10 mouse cellular contexts compared by ENCODE assay signal in genomic region chr5:111408470-111409105, GRCm38 (mm10). TPM values are rescaled to one million over a fixed set of nuclear protein-coding genes. Genes with fewer than 3 reads are reported as not detected.
DNase-seq lines count a peak whose midpoint lies in the region; ATAC-seq and TF ChIP-seq lines count a peak whose summit lies in the region.
"Had no signal": no experiment of that assay in that cellular context is flagged by ENCODE, and none has a peak within 500 bp of the region (broad histone marks: within the 10 kb centered on the region; RNA-seq: fewer than 3 reads in every experiment).

No protein-coding gene starts in this region.

- H3K36me3 ChIP-seq in intestine, embryonic 14.5 days (ENCODE audit: control insufficient read depth, insufficient read depth, low read length), result no peaks in the 10 kb centered on the region
- H3K36me3 ChIP-seq in intestine, postnatal 0 days (ENCODE audit: control insufficient read depth, insufficient read depth), result no peaks in the 10 kb centered on the region
- no peaks in the 10 kb centered on the region for H3K36me3 ChIP-seq in heart, embryonic 11.5 days (ENCODE audit: control insufficient read depth, insufficient read depth, low read length)
- H3K36me3 ChIP-seq in liver, embryonic 11.5 days (ENCODE audit: control insufficient read depth, insufficient read depth, low read length), result no peaks in the 10 kb centered on the region
- H3K36me3 ChIP-seq in neural tube, embryonic 15.5 days, result no peaks in the 10 kb centered on the region

- 0 out of 2 replicates have a peak overlapping the region, but pooled peaks have one; percentile 30 for H3K9ac ChIP-seq in intestine, embryonic 14.5 days (ENCODE audit: low read length)
- no peak overlapping the region for H3K9ac ChIP-seq in intestine, postnatal 0 days (ENCODE audit: low read depth, low read length)
- H3K9ac ChIP-seq in heart, embryonic 11.5 days (ENCODE audit: low read depth, low read length), result peak overlapping the region; percentile 56; the same call in 1 of the 2 replicates
- H3K9ac ChIP-seq in liver, embryonic 11.5 days (ENCODE audit: low read depth, low read length), result no peak overlapping the region
- H3K9ac ChIP-seq in neural tube, embryonic 15.5 days (replicated peaks), result no peak overlapping the region

- H3K4me2 ChIP-seq in intestine, embryonic 14.5 days (ENCODE audit: low read length), result peak overlapping the region; percentile 41
- H3K4me2 ChIP-seq in intestine, postnatal 0 days (replicated peaks; ENCODE audit: low read depth), result no peak overlapping the region
- peak overlapping the region; percentile 45 for H3K4me2 ChIP-seq in heart, embryonic 11.5 days
- 0 out of 2 replicates have a peak overlapping the region, but pooled peaks have one; percentile 6 for H3K4me2 ChIP-seq in liver, embryonic 11.5 days
- no peak overlapping the region for H3K4me2 ChIP-seq in neural tube, embryonic 15.5 days

- peaks cover 24% of the 10 kb centered on the region for H3K4me1 ChIP-seq in intestine, embryonic 14.5 days (replicated peaks; ENCODE audit: control insufficient read depth, insufficient read depth, low read length)
- no peaks in the 10 kb centered on the region for H3K4me1 ChIP-seq in intestine, postnatal 0 days (replicated peaks; ENCODE audit: control insufficient read depth, insufficient read depth, low read length)
- peaks cover 26% of the 10 kb centered on the region for H3K4me1 ChIP-seq in heart, embryonic 11.5 days (ENCODE audit: control insufficient read depth, insufficient read depth, low read length)
- no peaks in the 10 kb centered on the region for H3K4me1 ChIP-seq in liver, embryonic 11.5 days (replicated peaks; ENCODE audit: control insufficient read depth, insufficient read depth, low read length)
- peaks cover 17% of the 10 kb centered on the region for H3K4me1 ChIP-seq in neural tube, embryonic 15.5 days

- no peaks in the 10 kb centered on the region for H3K9me3 ChIP-seq in intestine, embryonic 14.5 days (ENCODE audit: control insufficient read depth, low read length)
- no peaks in the 10 kb centered on the region for H3K9me3 ChIP-seq in intestine, postnatal 0 days (ENCODE audit: control insufficient read depth)
- no peaks in the 10 kb centered on the region for H3K9me3 ChIP-seq in heart, embryonic 11.5 days (replicated peaks; ENCODE audit: control insufficient read depth, low read length)
- H3K9me3 ChIP-seq in liver, embryonic 11.5 days (ENCODE audit: control insufficient read depth, low read length), result no peaks in the 10 kb centered on the region
- no peaks in the 10 kb centered on the region for H3K9me3 ChIP-seq in neural tube, embryonic 15.5 days (replicated peaks)

- ATAC-seq in intestine, embryonic 14.5 days (replicated peaks; ENCODE audit: low FRiP score, low TSS enrichment, low read depth), result peak; percentile 69
- ATAC-seq in intestine, postnatal 0 days, result no peak
- ATAC-seq in heart, embryonic 11.5 days (replicated peaks; ENCODE audit: insufficient number of reproducible peaks, low FRiP score, low TSS enrichment), result peak; percentile 33; the same call in 1 of the 2 replicates
- ATAC-seq in liver, embryonic 11.5 days (replicated peaks; ENCODE audit: low FRiP score), result no peak; the same call in none of the 2 replicates
- ATAC-seq in neural tube, embryonic 15.5 days (ENCODE audit: low FRiP score), result peak; percentile 68; the same call in 1 of the 2 replicates
- ATAC-seq in erythroid progenitor cell, adult 5-6 weeks (replicated peaks; ENCODE audit: low FRiP score, poor library complexity, severe bottlenecking), result no peak

- H3K4me3 ChIP-seq in intestine, embryonic 14.5 days (ENCODE audit: low read depth, low read length), result no peak overlapping the region
- no peak overlapping the region for H3K4me3 ChIP-seq in intestine, postnatal 0 days (ENCODE audit: low read depth, low read length)
- no peak overlapping the region for H3K4me3 ChIP-seq in heart, embryonic 11.5 days (ENCODE audit: low read depth, low read length)
- H3K4me3 ChIP-seq in liver, embryonic 11.5 days (ENCODE audit: low read depth, low read length), result no peak overlapping the region
- no peak overlapping the region for H3K4me3 ChIP-seq in neural tube, embryonic 15.5 days (replicated peaks)

- peak; percentile 77 for DNase-seq in intestine, embryonic 14.5 days (ENCODE audit: low spot score)
- DNase-seq in liver, embryonic 11.5 days (ENCODE audit: low spot score), result no peak
- no peak for DNase-seq in spleen, postnatal 4 days (ENCODE audit: low spot score in 2 of 2)
- no peak for DNase-seq in spleen, postnatal 10 days (ENCODE audit: low spot score in 2 of 2)
- DNase-seq: cerebellum, adult 8-10 months had no signal

- peak overlapping the region; percentile 88 for H3K27ac ChIP-seq in intestine, embryonic 14.5 days (ENCODE audit: low read depth)
- H3K27ac ChIP-seq in intestine, postnatal 0 days (ENCODE audit: low read depth, low read length), result no peak overlapping the region
- H3K27ac ChIP-seq in heart, embryonic 11.5 days (ENCODE audit: low read depth, low read length), result peak overlapping the region; percentile 50
- no peak overlapping the region for H3K27ac ChIP-seq in liver, embryonic 11.5 days (ENCODE audit: low read depth, low read length)
- H3K27ac ChIP-seq in neural tube, embryonic 15.5 days (replicated peaks), result peak overlapping the region; percentile 71

- TF ChIP-seq CTCF in intestine, postnatal 0 days (IDR thresholded peaks at IDR 0.05; ENCODE audit: low read depth), result no peak

- 3% methylated on average over 14 of the region's 14 CpGs for WGBS in intestine, embryonic 14.5 days
- WGBS in intestine, postnatal 0 days, result 12% methylated on average over 14 of the region's 14 CpGs
- WGBS in heart, embryonic 11.5 days (ENCODE audit: insufficient replicate concordance), result 8% methylated on average over 14 of the region's 14 CpGs
- WGBS in liver, embryonic 11.5 days, result 23% methylated on average over 14 of the region's 14 CpGs
- WGBS in neural tube, embryonic 15.5 days, result 7% methylated on average over 14 of the region's 14 CpGs

- no peaks in the 10 kb centered on the region for H3K27me3 ChIP-seq in intestine, embryonic 14.5 days (replicated peaks; ENCODE audit: control insufficient read depth, insufficient read depth, low read length)
- no peaks in the 10 kb centered on the region; the same call in 1 of the 2 replicates for H3K27me3 ChIP-seq in intestine, postnatal 0 days (replicated peaks; ENCODE audit: control insufficient read depth, insufficient read depth, low read length)
- peaks cover 16% of the 10 kb centered on the region for H3K27me3 ChIP-seq in heart, embryonic 11.5 days (ENCODE audit: control insufficient read depth, insufficient read depth, low read length)
- H3K27me3 ChIP-seq in liver, embryonic 11.5 days (replicated peaks; ENCODE audit: control insufficient read depth, insufficient read depth, low read length), result peaks cover 14% of the 10 kb centered on the region
- H3K27me3 ChIP-seq in neural tube, embryonic 15.5 days (replicated peaks), result peaks cover 24% of the 10 kb centered on the region

RNA-seq across cellular contexts. Expression of gene Mn1, which starts 8.6 kb away (rescaled TPM):
- polyA plus RNA-seq in intestine, embryonic 14.5 days (2014; fragmentation: Nextera tagmentation; extraction: Ambion mirVana), result 10.9 and 11.7 TPM in 2 replicates
- 2.8 and 3.1 TPM in 2 replicates for polyA plus RNA-seq in intestine, postnatal 0 days (2015; fragmentation: Nextera tagmentation; extraction: Ambion mirVana)
- polyA plus RNA-seq in heart, embryonic 11.5 days (2014; fragmentation: Nextera tagmentation; extraction: Ambion mirVana), result 6.6 and 7.1 TPM in 2 replicates
- polyA plus RNA-seq in liver, embryonic 11.5 days (2014; fragmentation: Nextera tagmentation; extraction: Ambion mirVana), result 5.2 and 5.3 TPM in 2 replicates
- polyA plus RNA-seq in neural tube, embryonic 15.5 days (2015; fragmentation: Nextera tagmentation; extraction: Ambion mirVana), result 15.2 and 18.3 TPM in 2 replicates
- total RNA-seq in erythroid progenitor cell, adult 5-6 weeks (2015; ENCODE audit: low replicate concordance), result 0.36 TPM in 1 of 2 replicates, not detected in the other
- 0.13 TPM in 1 of 2 replicates, not detected in the other for total RNA-seq in erythroid progenitor cell, adult 5-6 weeks (2017; ENCODE audit: low replicate concordance)
- polyA plus RNA-seq: C2C12 had no signal

Comparison
In these comparisons a context has a peak if more than half of its experiments do, and no peak if none do; other contexts are left out.
1. ATAC-seq: peak in intestine, embryonic 14.5 days (single experiment), heart, embryonic 11.5 days (single experiment) and neural tube, embryonic 15.5 days (single experiment); none in intestine, postnatal 0 days (single experiment), liver, embryonic 11.5 days (single experiment) and erythroid progenitor cell, adult 5-6 weeks (single experiment).
2. H3K27ac ChIP-seq: peak in intestine, embryonic 14.5 days (single experiment), heart, embryonic 11.5 days (single experiment) and neural tube, embryonic 15.5 days (single experiment); none in intestine, postnatal 0 days (single experiment) and liver, embryonic 11.5 days (single experiment).
3. H3K4me2 ChIP-seq: peak in intestine, embryonic 14.5 days (single experiment), heart, embryonic 11.5 days (single experiment) and liver, embryonic 11.5 days (single experiment); none in intestine, postnatal 0 days (single experiment) and neural tube, embryonic 15.5 days (single experiment).
4. H3K9ac ChIP-seq: peak in intestine, embryonic 14.5 days (single experiment) and heart, embryonic 11.5 days (single experiment); none in intestine, postnatal 0 days (single experiment), liver, embryonic 11.5 days (single experiment) and neural tube, embryonic 15.5 days (single experiment).